ENCODE assay signal across 8 mouse cellular contexts in genomic region chr13:67867899-67868298, GRCm38 (mm10).
A peak's percentile ranks its signal among the peaks of the same experiment; 100 is the strongest.
DNase-seq lines count a peak whose midpoint lies in the region.
"Had no signal": no experiment of that assay in that cellular context is flagged by ENCODE, and none has a peak within 500 bp of the region (broad histone marks: within the 10 kb centered on the region; RNA-seq: fewer than 3 reads in every experiment).

No protein-coding gene starts in this region.

- peak; percentile 8 for DNase-seq in kidney, adult 18-20 months
- DNase-seq in kidney, adult 11 months: no peak
- peak; percentile 29 for DNase-seq in right cerebral cortex, postnatal 4 days
- DNase-seq in right cerebral cortex, adult 2 months (ENCODE audit: low spot score in 2 of 2): no peak
- DNase-seq in R1 (ENCODE audit: low read depth, low spot score): peak; percentile 65
- peak; percentile 62 for DNase-seq in retina, embryonic 14.5 days (ENCODE audit: low spot score)
- DNase-seq in cerebellum, adult 11-12 months: no peak
- DNase-seq: heart, postnatal 14 days had no signal

Comparison
In these comparisons a context has a peak if more than half of its experiments do, and no peak if none do; other contexts are left out.
1. DNase-seq: peak in kidney, adult 18-20 months (single experiment), right cerebral cortex, postnatal 4 days (single experiment), R1 (single experiment) and retina, embryonic 14.5 days (single experiment); none in kidney, adult 11 months (single experiment), right cerebral cortex, adult 2 months (0 of 2) and cerebellum, adult 11-12 months (single experiment).